Mouse (Mus musculus): Measurements from ENCODE around the gene Zfp423. TPM values are rescaled to one million over a fixed set of nuclear protein-coding genes. Genes with fewer than 3 reads are reported as not detected.
A peak's percentile ranks its signal among the peaks of the same experiment; 100 is the strongest.

Gene Zfp423
- polyA plus RNA-seq, 1 experiment from 2014 or later = 39.2 TPM

GRCm38 (mm10) chr8:87835411-87835821, 124.0 kb downstream of the Zfp423 start:
- no peak for ATAC-seq (ENCODE audit: insufficient number of reproducible peaks, low FRiP score, low TSS enrichment, low read depth)
- no peak overlapping the region for H3K9ac ChIP-seq (ENCODE audit: low read length)

DNA sequence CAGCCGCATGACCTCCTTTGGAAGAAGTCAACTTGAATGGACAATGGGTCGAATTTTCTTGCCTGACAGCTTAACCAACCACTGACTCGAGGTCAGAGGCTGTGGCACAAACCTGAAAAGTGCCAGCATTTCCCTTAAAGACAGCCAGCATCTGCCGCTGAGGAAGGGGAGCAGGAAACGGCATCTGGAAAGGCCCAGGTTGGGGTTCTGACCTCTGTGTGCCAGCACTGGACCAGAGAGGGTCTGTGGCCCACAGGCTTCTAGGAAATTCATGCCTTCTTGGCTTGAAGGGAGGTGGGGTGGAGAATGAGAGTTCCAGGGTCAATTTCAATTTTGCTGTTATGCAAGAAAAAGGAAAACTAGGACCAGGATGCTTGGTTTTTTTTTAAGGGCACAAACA, 124.7 kb downstream of the Zfp423 start:
- Histone ChIP-seq H3K4me1 (ENCODE audit: control insufficient read depth, insufficient read depth, low read length) (peaks cover 85% of the 10 kb centered on the region), H3K4me3 (ENCODE audit: low read depth, low read length) (no peak overlapping the region), H3K9ac (ENCODE audit: low read length) (no peak overlapping the region), H3K4me2 (ENCODE audit: low read depth, severe bottlenecking) (no peak overlapping the region), H3K36me3 (ENCODE audit: control insufficient read depth, insufficient read depth, low read length) (no peaks in the 10 kb centered on the region), H3K27me3 (ENCODE audit: control insufficient read depth, insufficient read depth, low read length) (no peaks in the 10 kb centered on the region), H3K9me3 (ENCODE audit: control insufficient read depth, low read length) (no peaks in the 10 kb centered on the region), H3K27ac (replicated peaks; ENCODE audit: low read depth, low read length) (peak overlapping the region; percentile 94)
- 12% methylated on average over 5 of the region's 5 CpGs for WGBS
- ATAC-seq (ENCODE audit: insufficient number of reproducible peaks, low FRiP score, low TSS enrichment, low read depth) = no peak
- DNase-seq (ENCODE audit: low spot score) = peak; percentile 46

More at GRCm38 (mm10) chr8:87835411-87835821, 124.0 kb downstream of the Zfp423 start:
- Histone ChIP-seq H3K27ac (replicated peaks; ENCODE audit: low read depth, low read length) (peak overlapping the region; percentile 94), H3K9me3 (ENCODE audit: control insufficient read depth, low read length) (no peaks in the 10 kb centered on the region), H3K4me2 (ENCODE audit: low read depth, severe bottlenecking) (no peak overlapping the region), H3K27me3 (ENCODE audit: control insufficient read depth, insufficient read depth, low read length) (no peaks in the 10 kb centered on the region), H3K36me3 (ENCODE audit: control insufficient read depth, insufficient read depth, low read length) (no peaks in the 10 kb centered on the region), H3K4me3 (ENCODE audit: low read depth, low read length) (no peak overlapping the region), H3K4me1 (ENCODE audit: control insufficient read depth, insufficient read depth, low read length) (peaks cover 81% of the 10 kb centered on the region)
- DNase-seq (ENCODE audit: low spot score) = peak; percentile 44
- 2% methylated on average over 11 of the region's 11 CpGs for WGBS

DNA sequence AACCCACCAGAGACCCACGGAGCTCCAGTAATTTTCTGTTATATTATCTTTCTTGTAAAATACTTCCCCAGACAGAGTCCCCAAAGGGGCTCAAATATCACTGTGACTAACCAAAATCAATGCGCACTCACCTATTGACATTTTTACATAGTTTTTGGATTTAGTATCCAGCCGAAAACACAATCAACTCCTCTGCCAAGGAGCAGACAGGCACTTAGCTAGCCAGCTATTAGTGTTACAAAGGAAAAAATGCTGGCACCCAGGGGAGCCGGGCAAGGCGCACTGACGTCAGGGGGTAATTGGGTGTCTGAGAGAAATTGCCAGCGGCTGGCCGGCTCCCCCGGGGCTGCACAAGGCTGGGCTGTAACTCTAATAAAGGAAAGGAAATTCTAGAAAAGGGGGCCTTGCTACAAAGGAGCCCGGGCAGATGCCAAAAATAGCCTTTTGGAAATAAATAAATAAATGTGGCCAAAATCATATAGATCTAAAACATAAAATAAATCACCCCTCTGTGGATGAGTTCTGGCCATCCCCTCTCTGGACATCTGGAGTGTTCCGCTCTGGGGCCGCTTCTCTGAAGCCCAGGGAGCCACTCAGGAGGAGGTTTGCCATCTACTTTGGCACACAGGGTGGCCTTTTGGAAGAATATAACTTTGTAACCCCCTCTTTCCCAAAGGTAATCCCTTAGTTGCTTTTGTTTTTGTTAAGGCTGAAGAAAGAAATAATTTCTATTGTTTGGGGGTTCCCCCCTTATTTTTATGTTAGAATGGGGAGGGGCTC, 125.4 kb downstream of the Zfp423 start:
- ATAC-seq (ENCODE audit: insufficient number of reproducible peaks, low FRiP score, low TSS enrichment, low read depth) (no peak), DNase-seq (ENCODE audit: low spot score) (peak; percentile 61)

GRCm38 (mm10) chr8:87833339-87833738, 126.1 kb downstream of the Zfp423 start:
- peak overlapping the region; percentile 56 for H3K9ac ChIP-seq (ENCODE audit: low read length)

More for the DNA sequence above, 125.4 kb downstream of the Zfp423 start:
- Histone ChIP-seq H3K4me2 (ENCODE audit: low read depth, severe bottlenecking) (no peak overlapping the region), H3K4me3 (ENCODE audit: low read depth, low read length) (no peak overlapping the region), H3K27ac (replicated peaks; ENCODE audit: low read depth, low read length) (peak overlapping the region; percentile 90), H3K9me3 (ENCODE audit: control insufficient read depth, low read length) (no peaks in the 10 kb centered on the region), H3K36me3 (ENCODE audit: control insufficient read depth, insufficient read depth, low read length) (no peaks in the 10 kb centered on the region), H3K9ac (ENCODE audit: low read length) (no peak overlapping the region), H3K4me1 (ENCODE audit: control insufficient read depth, insufficient read depth, low read length) (peaks cover 85% of the 10 kb centered on the region), H3K27me3 (ENCODE audit: control insufficient read depth, insufficient read depth, low read length) (no peaks in the 10 kb centered on the region)
- WGBS = 14% methylated on average over 12 of the region's 12 CpGs

DNA sequence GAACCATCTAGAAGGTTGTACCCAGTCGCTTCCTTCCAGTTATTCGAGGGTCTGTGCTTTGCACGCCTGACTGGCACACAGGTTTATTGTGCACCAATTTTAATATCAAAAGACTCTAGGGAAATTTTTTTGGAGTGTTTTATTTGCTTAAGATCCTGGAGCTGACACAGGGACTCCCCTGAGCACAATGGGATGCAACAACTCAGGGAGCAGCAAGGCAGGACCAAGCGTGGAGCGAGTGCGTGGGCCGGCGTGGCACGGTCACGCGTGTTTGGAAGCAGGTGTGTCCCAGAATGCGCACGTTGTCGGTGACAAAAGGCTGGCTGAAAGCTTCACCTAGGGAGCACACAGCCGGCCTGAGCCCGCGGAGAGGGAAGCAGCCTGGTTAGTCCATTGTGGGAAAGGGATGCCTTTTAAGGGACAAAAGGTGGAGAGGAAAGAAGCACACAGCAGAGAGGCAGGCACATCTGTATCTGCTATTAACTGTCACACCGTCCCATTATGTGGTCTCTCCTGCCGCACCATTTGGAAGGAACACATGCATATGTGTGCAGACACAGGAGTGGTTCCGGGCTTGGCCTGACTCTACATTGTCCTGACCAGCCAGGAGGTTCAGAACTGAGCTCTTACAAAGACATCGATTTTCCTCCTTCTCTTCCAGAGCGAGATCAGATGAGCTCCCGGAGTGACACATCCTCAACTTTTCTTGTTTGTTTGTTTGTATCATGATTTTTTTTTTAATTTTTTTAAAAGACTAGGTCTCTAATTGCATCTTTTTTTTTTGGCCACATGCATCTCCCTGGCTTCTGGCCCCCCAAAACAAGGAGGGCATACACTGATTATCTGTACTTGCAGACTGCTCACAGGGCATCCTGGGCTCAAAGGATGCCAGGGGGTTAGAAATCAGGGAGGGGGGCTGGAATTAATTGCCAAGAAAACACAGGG, 126.7 kb downstream of the Zfp423 start:
- no peaks in the 10 kb centered on the region for H3K36me3 ChIP-seq (ENCODE audit: control insufficient read depth, insufficient read depth, low read length)
- peak overlapping the region; percentile 56 for H3K9ac ChIP-seq (ENCODE audit: low read length)
- peaks cover 78% of the 10 kb centered on the region for H3K4me1 ChIP-seq (ENCODE audit: control insufficient read depth, insufficient read depth, low read length)
- H3K27ac ChIP-seq (replicated peaks; ENCODE audit: low read depth, low read length) = peak overlapping the region; percentile 96
- peak; percentile 60 for DNase-seq (ENCODE audit: low spot score)
- peak overlapping the region; percentile 16; the same call in 1 of the 2 replicates for H3K4me2 ChIP-seq (ENCODE audit: low read depth, severe bottlenecking)
- H3K4me3 ChIP-seq (ENCODE audit: low read depth, low read length) = no peak overlapping the region
- ATAC-seq (ENCODE audit: insufficient number of reproducible peaks, low FRiP score, low TSS enrichment, low read depth) = no peak
- H3K27me3 ChIP-seq (ENCODE audit: control insufficient read depth, insufficient read depth, low read length) = no peaks in the 10 kb centered on the region
- WGBS = 28% methylated on average over 23 of the region's 23 CpGs
- H3K9me3 ChIP-seq (ENCODE audit: control insufficient read depth, low read length) = no peaks in the 10 kb centered on the region

More at GRCm38 (mm10) chr8:87833339-87833738, 126.1 kb downstream of the Zfp423 start:
- Histone ChIP-seq H3K36me3 (ENCODE audit: control insufficient read depth, insufficient read depth, low read length) (no peaks in the 10 kb centered on the region), H3K9me3 (ENCODE audit: control insufficient read depth, low read length) (no peaks in the 10 kb centered on the region), H3K4me2 (ENCODE audit: low read depth, severe bottlenecking) (peak overlapping the region; percentile 16; the same call in 1 of the 2 replicates), H3K4me1 (ENCODE audit: control insufficient read depth, insufficient read depth, low read length) (peaks cover 85% of the 10 kb centered on the region), H3K4me3 (ENCODE audit: low read depth, low read length) (no peak overlapping the region), H3K27ac (replicated peaks; ENCODE audit: low read depth, low read length) (peak overlapping the region; percentile 90), H3K27me3 (ENCODE audit: control insufficient read depth, insufficient read depth, low read length) (no peaks in the 10 kb centered on the region)
- 24% methylated on average over 13 of the region's 13 CpGs for WGBS
- no peak for ATAC-seq (ENCODE audit: insufficient number of reproducible peaks, low FRiP score, low TSS enrichment, low read depth)
- DNase-seq (ENCODE audit: low spot score) = peak; percentile 59

GRCm38 (mm10) chr8:87831567-87831966, 127.8 kb downstream of the Zfp423 start:
- H3K4me2 ChIP-seq (ENCODE audit: low read depth, severe bottlenecking) = peak overlapping the region; percentile 20
- H3K9ac ChIP-seq (ENCODE audit: low read length) = peak overlapping the region; percentile 37
- DNase-seq (ENCODE audit: low spot score) (peak; percentile 87), ATAC-seq (ENCODE audit: insufficient number of reproducible peaks, low FRiP score, low TSS enrichment, low read depth) (peak; percentile 82)
- H3K4me1 ChIP-seq (ENCODE audit: control insufficient read depth, insufficient read depth, low read length) = peaks cover 68% of the 10 kb centered on the region
- no peak overlapping the region for H3K4me3 ChIP-seq (ENCODE audit: low read depth, low read length)
- peak overlapping the region; percentile 96 for H3K27ac ChIP-seq (replicated peaks; ENCODE audit: low read depth, low read length)
- H3K9me3 ChIP-seq (ENCODE audit: control insufficient read depth, low read length) = no peaks in the 10 kb centered on the region
- 0% methylated on average over 4 of the region's 5 CpGs for WGBS
- no peaks in the 10 kb centered on the region for H3K27me3 ChIP-seq (ENCODE audit: control insufficient read depth, insufficient read depth, low read length)
- H3K36me3 ChIP-seq (ENCODE audit: control insufficient read depth, insufficient read depth, low read length) = no peaks in the 10 kb centered on the region

DNA sequence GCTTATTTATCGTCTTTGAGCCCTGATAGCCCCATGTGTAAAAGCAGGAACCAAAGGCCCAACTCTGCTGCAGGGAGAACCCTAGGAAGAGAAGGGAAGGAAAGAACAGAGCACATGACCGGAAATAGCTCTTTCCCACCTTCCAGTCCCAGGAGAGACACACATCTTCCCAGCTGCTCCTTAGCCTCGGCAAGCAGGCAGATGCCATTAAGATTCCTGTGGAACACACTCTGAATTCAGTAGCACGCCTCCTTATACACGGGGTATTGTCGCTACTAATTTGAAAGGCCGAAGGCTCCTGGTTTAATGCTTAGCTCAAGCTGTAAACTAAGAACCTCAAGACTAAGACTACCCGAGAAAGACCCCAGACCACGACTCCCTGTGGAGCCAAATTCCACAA, 128.3 kb downstream of the Zfp423 start:
- DNase-seq (ENCODE audit: low spot score) = peak; percentile 70
- H3K9ac ChIP-seq (ENCODE audit: low read length) = peak overlapping the region; percentile 37; the same call in 1 of the 2 replicates
- H3K36me3 ChIP-seq (ENCODE audit: control insufficient read depth, insufficient read depth, low read length) = no peaks in the 10 kb centered on the region
- H3K9me3 ChIP-seq (ENCODE audit: control insufficient read depth, low read length) = no peaks in the 10 kb centered on the region
- ATAC-seq (ENCODE audit: insufficient number of reproducible peaks, low FRiP score, low TSS enrichment, low read depth) = peak; percentile 11
- H3K4me3 ChIP-seq (ENCODE audit: low read depth, low read length) = no peak overlapping the region
- 2% methylated on average over 9 of the region's 9 CpGs for WGBS
- H3K4me1 ChIP-seq (ENCODE audit: control insufficient read depth, insufficient read depth, low read length) = peaks cover 65% of the 10 kb centered on the region
- H3K4me2 ChIP-seq (ENCODE audit: low read depth, severe bottlenecking) = peak overlapping the region; percentile 20; the same call in 1 of the 2 replicates
- H3K27me3 ChIP-seq (ENCODE audit: control insufficient read depth, insufficient read depth, low read length) = no peaks in the 10 kb centered on the region
- peak overlapping the region; percentile 96 for H3K27ac ChIP-seq (replicated peaks; ENCODE audit: low read depth, low read length)

- no peak overlapping the region for H3K4me3 ChIP-seq (ENCODE audit: low read depth, low read length)
- H3K4me2 ChIP-seq (ENCODE audit: low read depth, severe bottlenecking) = no peak overlapping the region
- H3K9ac ChIP-seq (ENCODE audit: low read length) = no peak overlapping the region
- H3K36me3 ChIP-seq (ENCODE audit: control insufficient read depth, insufficient read depth, low read length) = no peaks in the 10 kb centered on the region
- H3K27me3 ChIP-seq (ENCODE audit: control insufficient read depth, insufficient read depth, low read length) = no peaks in the 10 kb centered on the region
- peak; percentile 81 for DNase-seq (ENCODE audit: low spot score)
- peaks cover 57% of the 10 kb centered on the region for H3K4me1 ChIP-seq (ENCODE audit: control insufficient read depth, insufficient read depth, low read length)
- 9% methylated on average over 6 of the region's 6 CpGs for WGBS
- no peak for ATAC-seq (ENCODE audit: insufficient number of reproducible peaks, low FRiP score, low TSS enrichment, low read depth)
- H3K9me3 ChIP-seq (ENCODE audit: control insufficient read depth, low read length) = no peaks in the 10 kb centered on the region
- peak overlapping the region; percentile 96 for H3K27ac ChIP-seq (replicated peaks; ENCODE audit: low read depth, low read length)
These were observed 129.2 kb downstream of the Zfp423 start for GRCm38 (mm10) chr8:87830200-87830599.
